ENCODE assay signal across 10 mouse cellular contexts in the genomic region with DNA sequence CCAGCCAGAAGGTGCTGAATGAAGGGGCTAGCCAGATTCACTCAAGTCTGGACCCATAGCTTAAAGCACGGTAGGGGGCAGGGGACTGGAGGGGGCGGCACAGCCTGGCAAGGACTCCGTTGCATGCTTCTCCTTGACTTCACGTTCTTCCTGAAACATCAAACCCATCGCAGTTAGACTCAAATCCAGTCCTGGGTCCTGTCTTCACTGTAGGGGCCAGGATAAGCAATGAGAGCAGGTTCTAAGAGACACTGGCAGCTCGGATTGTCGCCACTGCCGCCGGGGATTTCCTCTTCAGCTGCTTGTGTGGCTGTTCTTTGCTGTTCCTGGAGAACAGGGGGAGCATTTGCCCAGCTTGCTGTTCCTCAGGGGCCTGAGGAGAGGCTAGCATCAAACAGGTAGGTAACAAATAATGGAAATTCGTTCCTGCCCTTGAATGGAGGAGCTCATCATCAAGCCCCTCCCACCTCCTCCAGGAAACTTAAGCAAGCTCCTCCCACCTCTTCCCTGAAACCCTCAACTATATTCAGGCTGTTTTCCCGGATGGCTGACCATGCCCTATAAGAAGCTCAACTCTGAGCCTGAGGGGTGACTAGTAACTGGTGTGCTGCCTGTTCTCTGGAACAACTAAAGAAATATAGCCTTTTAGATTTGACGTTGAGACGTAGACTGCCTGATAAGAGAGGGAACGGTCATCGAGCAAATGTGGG. TPM values are rescaled to one million over a fixed set of nuclear protein-coding genes. Genes with fewer than 3 reads are reported as not detected.
A peak's percentile ranks its signal among the peaks of the same experiment; 100 is the strongest.
DNase-seq lines count a peak whose midpoint lies in the region; ATAC-seq lines count a peak whose summit lies in the region.
"Had no signal": no experiment of that assay in that cellular context is flagged by ENCODE, and none has a peak within 500 bp of the region (broad histone marks: within the 10 kb centered on the region; RNA-seq: fewer than 3 reads in every experiment).

No protein-coding gene starts in this region.

- peak overlapping the region; percentile 71 for H3K27ac ChIP-seq in heart, embryonic 10.5 days
- no peak overlapping the region for H3K27ac ChIP-seq in forebrain, embryonic 15.5 days (replicated peaks)
- peak overlapping the region; percentile 61; the same call in 1 of the 2 replicates for H3K27ac ChIP-seq in limb, embryonic 10.5 days

- no peaks in the 10 kb centered on the region for H3K27me3 ChIP-seq in heart, embryonic 10.5 days (ENCODE audit: insufficient read depth, poor library complexity, severe bottlenecking)
- no peaks in the 10 kb centered on the region for H3K27me3 ChIP-seq in forebrain, embryonic 15.5 days
- no peaks in the 10 kb centered on the region for H3K27me3 ChIP-seq in limb, embryonic 10.5 days (ENCODE audit: low read depth, poor library complexity, severe bottlenecking)

- peaks cover 25% of the 10 kb centered on the region for H3K4me1 ChIP-seq in heart, embryonic 10.5 days
- 0 out of 2 replicates have a peak, but pooled peaks cover 5% of the 10 kb centered on the region for H3K4me1 ChIP-seq in forebrain, embryonic 15.5 days
- H3K4me1 ChIP-seq in limb, embryonic 10.5 days, result peaks cover 21% of the 10 kb centered on the region

- H3K9me3 ChIP-seq in heart, embryonic 10.5 days, result no peaks in the 10 kb centered on the region
- H3K9me3 ChIP-seq in forebrain, embryonic 15.5 days, result no peaks in the 10 kb centered on the region
- no peaks in the 10 kb centered on the region for H3K9me3 ChIP-seq in limb, embryonic 10.5 days (replicated peaks)
- H3K9me3 ChIP-seq: G1E had no signal

- DNase-seq in heart, embryonic 10.5 days (ENCODE audit: low spot score), result no peak
- no peak for DNase-seq in heart, postnatal 4 days
- no peak for DNase-seq in limb, embryonic 10.5 days (ENCODE audit: low spot score)
- peak; percentile 21 for DNase-seq in neural tube, embryonic 10.5 days (ENCODE audit: extremely low spot score, low spot score)
- DNase-seq in urinary bladder, postnatal 10 days (ENCODE audit: low spot score), result no peak
- no peak for DNase-seq in left cerebral cortex, adult 8-10 months (ENCODE audit: low spot score in 2 of 2)
- no peak for DNase-seq in ovary, adult 18-20 months (ENCODE audit: low spot score)

- H3K4me2 ChIP-seq in forebrain, embryonic 15.5 days (replicated peaks), result peak overlapping the region; percentile 34

- H3K4me3 ChIP-seq in heart, embryonic 10.5 days, result peak overlapping the region; percentile 49
- peak overlapping the region; percentile 16 for H3K4me3 ChIP-seq in forebrain, embryonic 15.5 days
- H3K4me3 ChIP-seq in limb, embryonic 10.5 days, result peak overlapping the region; percentile 44

- no peaks in the 10 kb centered on the region for H3K36me3 ChIP-seq in heart, embryonic 10.5 days
- no peaks in the 10 kb centered on the region for H3K36me3 ChIP-seq in forebrain, embryonic 15.5 days
- peaks cover 3% of the 10 kb centered on the region; the same call in 1 of the 2 replicates for H3K36me3 ChIP-seq in limb, embryonic 10.5 days
- H3K36me3 ChIP-seq: G1E had no signal

- ATAC-seq in forebrain, embryonic 15.5 days (replicated peaks), result no peak

- 23% methylated on average over 15 of the region's 15 CpGs for WGBS in heart, embryonic 10.5 days
- 24% methylated on average over 15 of the region's 15 CpGs for WGBS in forebrain, embryonic 15.5 days
- WGBS in limb, embryonic 10.5 days, result 20% methylated on average over 15 of the region's 15 CpGs

- H3K9ac ChIP-seq in forebrain, embryonic 15.5 days (replicated peaks), result no peak overlapping the region

RNA-seq across cellular contexts. Expression of gene Defb48, which starts 18.3 kb away (rescaled TPM):
- not detected in 2 replicates for polyA plus RNA-seq in heart, embryonic 10.5 days (2016; fragmentation: Nextera tagmentation; extraction: Ambion mirVana)
- total RNA-seq in heart, postnatal 4 days (2021), result not detected
- polyA plus RNA-seq in forebrain, embryonic 15.5 days (2015; fragmentation: Nextera tagmentation; extraction: Ambion mirVana), result not detected in 2 replicates
- polyA plus RNA-seq in limb, embryonic 10.5 days (2016; fragmentation: Nextera tagmentation; extraction: Ambion mirVana), result not detected in 2 replicates
- not detected for total RNA-seq in left cerebral cortex, adult 8-10 months (2022)
- total RNA-seq: G1E; hematopoietic stem cell, adult 5-6 weeks had no signal
- polyA plus RNA-seq: G1E had no signal

RNA-seq across cellular contexts. Expression of gene Defb47, which starts 31.9 kb away (rescaled TPM):
- polyA plus RNA-seq in heart, embryonic 10.5 days (2016; fragmentation: Nextera tagmentation; extraction: Ambion mirVana), result not detected in 2 replicates
- not detected for total RNA-seq in heart, postnatal 4 days (2021)
- polyA plus RNA-seq in forebrain, embryonic 15.5 days (2015; fragmentation: Nextera tagmentation; extraction: Ambion mirVana), result not detected in 2 replicates
- not detected in 2 replicates for polyA plus RNA-seq in limb, embryonic 10.5 days (2016; fragmentation: Nextera tagmentation; extraction: Ambion mirVana)
- not detected for total RNA-seq in left cerebral cortex, adult 8-10 months (2022)
- total RNA-seq: G1E; hematopoietic stem cell, adult 5-6 weeks had no signal
- polyA plus RNA-seq: G1E had no signal

RNA-seq across cellular contexts. Expression of gene Defb43, which starts 45.6 kb away (rescaled TPM):
- polyA plus RNA-seq in heart, embryonic 10.5 days (2016; fragmentation: Nextera tagmentation; extraction: Ambion mirVana), result not detected in 2 replicates
- not detected for total RNA-seq in heart, postnatal 4 days (2021)
- not detected in 2 replicates for polyA plus RNA-seq in forebrain, embryonic 15.5 days (2015; fragmentation: Nextera tagmentation; extraction: Ambion mirVana)
- not detected in 2 replicates for polyA plus RNA-seq in limb, embryonic 10.5 days (2016; fragmentation: Nextera tagmentation; extraction: Ambion mirVana)
- total RNA-seq in left cerebral cortex, adult 8-10 months (2022), result not detected
- total RNA-seq: G1E; hematopoietic stem cell, adult 5-6 weeks had no signal
- polyA plus RNA-seq: G1E had no signal
